Mouse (Mus musculus): ENCODE results near the gene Ikzf1. TPM values are rescaled to one million over a fixed set of nuclear protein-coding genes. Genes with fewer than 3 reads are reported as not detected.

Ikzf1 gene
- polyA plus RNA-seq, 1 experiment from 2014 or later = 2.6 TPM

DNA sequence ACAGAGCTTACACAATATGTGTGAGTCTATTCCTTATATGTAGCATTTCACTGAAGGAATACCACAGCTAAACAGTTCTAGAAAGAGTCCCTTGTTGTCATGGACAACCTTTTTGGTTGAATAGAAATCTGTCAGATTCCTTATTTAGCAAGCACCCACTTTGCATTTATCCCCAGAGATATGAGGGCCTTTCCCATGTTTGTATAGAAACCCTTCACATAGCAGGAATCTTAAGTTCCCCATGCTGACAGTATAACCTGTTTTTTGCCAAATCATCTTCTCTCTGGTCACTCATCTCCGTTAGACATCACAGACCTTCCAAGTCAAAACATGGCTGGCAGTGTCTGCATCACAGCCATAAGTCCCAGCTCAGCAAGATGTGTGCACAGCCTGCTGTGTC, 59.4 kb downstream of the Ikzf1 start:
- Histone ChIP-seq H3K9ac (no peak overlapping the region), H3K4me3 (replicated peaks; ENCODE audit: low read length) (no peak overlapping the region), H3K4me1 (replicated peaks; ENCODE audit: control insufficient read depth, insufficient read depth, low read length) (no peaks in the 10 kb centered on the region), H3K4me2 (replicated peaks) (no peak overlapping the region), H3K36me3 (replicated peaks; ENCODE audit: control insufficient read depth, insufficient read depth) (no peaks in the 10 kb centered on the region), H3K9me3 (ENCODE audit: control insufficient read depth, low read length) (no peaks in the 10 kb centered on the region), H3K27me3 (ENCODE audit: control insufficient read depth, insufficient read depth, low read length) (no peaks in the 10 kb centered on the region), H3K27ac (no peak overlapping the region)
- ATAC-seq (ENCODE audit: low FRiP score) (no peak), DNase-seq (ENCODE audit: low spot score) (no peak)
- WGBS = 39% methylated on average over 1 of the region's 1 CpGs

DNA sequence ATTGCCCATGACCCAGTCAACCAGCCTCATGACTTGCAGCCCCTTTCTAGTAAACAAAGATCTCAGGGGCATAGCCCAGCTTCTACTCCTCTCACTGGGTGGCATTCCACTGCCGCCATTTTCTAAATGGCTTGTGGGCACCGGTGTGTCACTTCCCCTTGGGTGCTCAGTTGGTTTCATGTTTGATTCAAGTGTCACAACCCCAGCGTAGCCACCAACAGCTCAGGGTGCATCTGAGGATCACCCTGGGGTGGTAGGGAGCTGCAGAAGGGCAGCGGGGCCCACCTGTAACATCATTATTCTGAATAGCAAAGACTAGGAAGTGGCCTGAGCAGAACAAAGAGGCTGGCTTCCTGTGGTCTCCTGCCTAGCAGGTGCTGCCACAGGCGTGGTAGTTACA, 66.3 kb downstream of the Ikzf1 start:
- Histone ChIP-seq H3K4me1 (replicated peaks; ENCODE audit: control insufficient read depth, insufficient read depth, low read length) (no peaks in the 10 kb centered on the region), H3K9ac (no peak overlapping the region), H3K27me3 (ENCODE audit: control insufficient read depth, insufficient read depth, low read length) (no peaks in the 10 kb centered on the region), H3K4me3 (replicated peaks; ENCODE audit: low read length) (no peak overlapping the region), H3K4me2 (replicated peaks) (no peak overlapping the region), H3K36me3 (replicated peaks; ENCODE audit: control insufficient read depth, insufficient read depth) (no peaks in the 10 kb centered on the region), H3K9me3 (ENCODE audit: control insufficient read depth, low read length) (no peaks in the 10 kb centered on the region), H3K27ac (no peak overlapping the region)
- ATAC-seq (ENCODE audit: low FRiP score) = no peak
- no peak for DNase-seq (ENCODE audit: low spot score)
- WGBS = 88% methylated on average over 5 of the region's 5 CpGs

DNA sequence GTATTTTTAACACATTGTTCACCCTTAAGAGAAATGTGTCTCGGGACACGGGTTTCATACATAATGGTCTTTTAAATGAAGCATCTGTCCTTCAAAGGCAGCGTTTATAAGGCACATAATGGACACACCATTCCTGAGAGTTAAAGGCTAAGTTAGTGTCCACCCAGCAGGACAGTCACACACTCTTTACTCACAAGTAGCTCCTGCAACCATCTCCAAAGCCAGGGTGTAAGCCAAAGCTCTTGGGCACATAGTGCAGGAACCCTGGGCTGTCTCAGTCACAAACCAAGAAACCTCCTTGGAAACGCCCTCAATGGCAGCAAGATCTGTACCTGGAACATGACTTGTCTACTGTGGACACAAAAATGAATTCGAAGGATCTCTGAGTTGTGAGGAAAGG, 68.1 kb downstream of the Ikzf1 start:
- Histone ChIP-seq H3K4me2 (replicated peaks) (no peak overlapping the region), H3K27me3 (ENCODE audit: control insufficient read depth, insufficient read depth, low read length) (no peaks in the 10 kb centered on the region), H3K4me3 (replicated peaks; ENCODE audit: low read length) (no peak overlapping the region), H3K9ac (no peak overlapping the region), H3K4me1 (replicated peaks; ENCODE audit: control insufficient read depth, insufficient read depth, low read length) (no peaks in the 10 kb centered on the region), H3K36me3 (replicated peaks; ENCODE audit: control insufficient read depth, insufficient read depth) (no peaks in the 10 kb centered on the region), H3K27ac (no peak overlapping the region), H3K9me3 (ENCODE audit: control insufficient read depth, low read length) (no peaks in the 10 kb centered on the region)
- ATAC-seq (ENCODE audit: low FRiP score) (no peak), DNase-seq (ENCODE audit: low spot score) (no peak)
- WGBS = 81% methylated on average over 5 of the region's 5 CpGs

DNA sequence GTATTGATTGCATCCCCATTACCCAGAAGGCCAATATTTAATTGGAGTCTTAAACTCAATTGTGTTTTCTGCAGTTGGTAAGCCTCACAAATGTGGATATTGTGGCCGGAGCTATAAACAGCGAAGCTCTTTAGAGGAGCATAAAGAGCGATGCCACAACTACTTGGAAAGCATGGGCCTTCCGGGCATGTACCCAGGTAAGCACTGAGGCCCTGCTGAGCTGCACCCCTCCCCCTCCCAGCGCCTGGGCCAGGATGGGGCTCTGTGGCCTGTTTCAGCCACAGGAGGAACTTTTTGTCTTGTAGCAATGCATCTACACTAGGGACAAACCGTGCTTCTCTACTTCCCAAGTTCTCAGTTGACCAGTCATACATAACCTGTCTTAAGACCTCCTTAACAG, 73.3 kb downstream of the Ikzf1 start:
- DNase-seq (ENCODE audit: low spot score) (no peak), ATAC-seq (ENCODE audit: low FRiP score) (no peak)
- WGBS = 76% methylated on average over 6 of the region's 6 CpGs
- no peak overlapping the region for H3K9ac ChIP-seq
- H3K27ac ChIP-seq = no peak overlapping the region
- H3K27me3 ChIP-seq (ENCODE audit: control insufficient read depth, insufficient read depth, low read length) = no peaks in the 10 kb centered on the region
- H3K4me3 ChIP-seq (replicated peaks; ENCODE audit: low read length) = no peak overlapping the region
- H3K9me3 ChIP-seq (ENCODE audit: control insufficient read depth, low read length) = no peaks in the 10 kb centered on the region
- H3K36me3 ChIP-seq (replicated peaks; ENCODE audit: control insufficient read depth, insufficient read depth) = no peaks in the 10 kb centered on the region
- no peaks in the 10 kb centered on the region for H3K4me1 ChIP-seq (replicated peaks; ENCODE audit: control insufficient read depth, insufficient read depth, low read length)
- H3K4me2 ChIP-seq (replicated peaks) = no peak overlapping the region

DNA sequence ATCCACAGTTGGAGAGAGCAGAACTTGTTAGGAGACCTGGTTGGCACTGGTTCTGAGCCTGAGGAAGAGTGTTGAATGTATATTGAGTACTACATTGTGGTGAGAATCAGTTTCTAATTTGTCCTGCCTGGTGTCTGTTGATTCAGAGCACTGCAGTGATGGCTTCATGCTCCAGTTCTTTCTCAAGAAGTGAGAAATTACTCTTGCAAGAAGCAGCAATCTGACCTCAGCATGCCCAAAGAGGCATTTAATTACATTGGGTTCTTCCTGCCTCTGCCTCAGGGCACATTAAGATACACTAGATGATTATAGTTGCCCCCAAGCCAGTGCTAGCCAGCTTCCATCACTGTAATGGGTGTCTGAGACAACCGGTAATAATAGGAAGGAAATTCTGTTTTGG, 74.1 kb downstream of the Ikzf1 start:
- 95% methylated on average over 1 of the region's 1 CpGs for WGBS
- Histone ChIP-seq H3K9ac (no peak overlapping the region), H3K27me3 (ENCODE audit: control insufficient read depth, insufficient read depth, low read length) (no peaks in the 10 kb centered on the region), H3K27ac (no peak overlapping the region), H3K4me3 (replicated peaks; ENCODE audit: low read length) (no peak overlapping the region), H3K4me1 (replicated peaks; ENCODE audit: control insufficient read depth, insufficient read depth, low read length) (no peaks in the 10 kb centered on the region), H3K4me2 (replicated peaks) (no peak overlapping the region), H3K36me3 (replicated peaks; ENCODE audit: control insufficient read depth, insufficient read depth) (no peaks in the 10 kb centered on the region), H3K9me3 (ENCODE audit: control insufficient read depth, low read length) (no peaks in the 10 kb centered on the region)
- DNase-seq (ENCODE audit: low spot score) = no peak
- ATAC-seq (ENCODE audit: low FRiP score) = no peak

DNA sequence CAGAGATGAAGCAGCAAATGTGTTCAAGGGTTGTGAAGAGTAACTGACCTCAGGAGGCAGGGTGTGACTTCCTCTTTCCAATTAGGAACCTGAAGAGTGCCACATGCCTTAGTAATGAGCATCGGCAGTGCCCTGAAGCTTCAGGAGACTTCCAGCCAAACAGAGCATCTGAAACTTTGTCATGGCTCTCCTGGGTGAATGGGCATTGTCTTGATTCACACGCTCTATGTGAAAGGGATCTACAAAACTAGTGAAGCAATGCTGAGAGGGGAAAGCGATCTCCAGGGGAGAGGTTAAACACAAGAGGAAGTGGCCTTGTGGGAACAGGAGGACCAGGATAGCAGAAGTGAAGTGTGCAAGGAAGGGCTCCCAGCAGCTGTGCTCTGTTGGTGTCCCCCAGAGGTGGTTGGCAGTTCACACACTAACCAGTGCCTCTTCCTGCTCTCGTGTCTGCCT, 78.4 kb downstream of the Ikzf1 start:
- H3K9ac ChIP-seq = no peak overlapping the region
- H3K4me2 ChIP-seq (replicated peaks) = no peak overlapping the region
- DNase-seq (ENCODE audit: low spot score) = no peak
- no peak for ATAC-seq (ENCODE audit: low FRiP score)
- H3K9me3 ChIP-seq (ENCODE audit: control insufficient read depth, low read length) = no peaks in the 10 kb centered on the region
- 71% methylated on average over 4 of the region's 4 CpGs for WGBS
- no peaks in the 10 kb centered on the region for H3K27me3 ChIP-seq (ENCODE audit: control insufficient read depth, insufficient read depth, low read length)
- no peak overlapping the region for H3K27ac ChIP-seq
- no peaks in the 10 kb centered on the region for H3K4me1 ChIP-seq (replicated peaks; ENCODE audit: control insufficient read depth, insufficient read depth, low read length)
- no peak overlapping the region for H3K4me3 ChIP-seq (replicated peaks; ENCODE audit: low read length)
- no peaks in the 10 kb centered on the region for H3K36me3 ChIP-seq (replicated peaks; ENCODE audit: control insufficient read depth, insufficient read depth)

DNA sequence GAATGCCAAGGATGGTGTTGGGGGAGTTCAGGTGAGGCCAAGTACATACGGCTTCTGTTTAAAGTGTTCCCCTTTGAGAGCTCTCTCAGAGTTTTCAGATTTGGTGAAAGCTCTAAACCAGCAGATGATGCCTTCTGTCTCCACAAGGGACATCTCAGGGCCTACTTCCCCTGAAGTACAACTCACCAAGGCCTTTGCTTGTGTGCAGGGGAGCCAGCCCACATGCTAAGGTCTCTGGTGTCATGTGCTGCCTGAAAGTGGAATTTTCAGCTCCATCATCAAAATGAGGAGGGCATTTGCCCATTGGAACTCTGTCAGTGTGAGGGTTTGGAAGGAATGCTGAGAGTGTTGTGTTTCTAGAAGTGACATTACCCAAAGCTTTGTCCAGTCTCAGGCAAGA, 80.6 kb downstream of the Ikzf1 start:
- Histone ChIP-seq H3K9me3 (ENCODE audit: control insufficient read depth, low read length) (no peaks in the 10 kb centered on the region), H3K9ac (no peak overlapping the region), H3K4me2 (replicated peaks) (no peak overlapping the region), H3K4me3 (replicated peaks; ENCODE audit: low read length) (no peak overlapping the region), H3K27ac (no peak overlapping the region), H3K4me1 (replicated peaks; ENCODE audit: control insufficient read depth, insufficient read depth, low read length) (no peaks in the 10 kb centered on the region), H3K36me3 (replicated peaks; ENCODE audit: control insufficient read depth, insufficient read depth) (no peaks in the 10 kb centered on the region), H3K27me3 (ENCODE audit: control insufficient read depth, insufficient read depth, low read length) (no peaks in the 10 kb centered on the region)
- ATAC-seq (ENCODE audit: low FRiP score) = no peak
- DNase-seq (ENCODE audit: low spot score) = no peak
- WGBS = 89% methylated on average over 1 of the region's 1 CpGs

DNA sequence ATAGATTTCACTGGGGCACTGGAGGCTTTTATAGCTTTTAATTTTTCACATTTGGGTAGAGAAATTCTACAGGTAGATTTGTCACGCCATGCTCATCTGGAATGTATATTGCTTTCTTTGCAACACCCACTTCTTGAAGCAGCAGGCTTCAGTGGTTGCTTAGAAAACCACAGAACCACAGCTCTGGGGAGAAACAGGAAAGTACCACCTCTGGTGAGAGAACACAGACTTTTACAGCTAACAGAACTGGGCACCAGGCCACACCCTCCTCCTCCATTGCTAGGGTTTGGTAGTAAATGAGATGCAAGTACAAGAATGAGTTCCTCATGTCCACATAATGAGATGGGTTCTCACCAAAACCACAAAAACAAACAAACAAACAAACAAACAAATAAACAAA, 81.3 kb downstream of the Ikzf1 start:
- Histone ChIP-seq H3K9me3 (ENCODE audit: control insufficient read depth, low read length) (no peaks in the 10 kb centered on the region), H3K9ac (no peak overlapping the region), H3K4me3 (replicated peaks; ENCODE audit: low read length) (no peak overlapping the region), H3K27ac (no peak overlapping the region), H3K27me3 (ENCODE audit: control insufficient read depth, insufficient read depth, low read length) (no peaks in the 10 kb centered on the region), H3K4me2 (replicated peaks) (no peak overlapping the region), H3K4me1 (replicated peaks; ENCODE audit: control insufficient read depth, insufficient read depth, low read length) (no peaks in the 10 kb centered on the region), H3K36me3 (replicated peaks; ENCODE audit: control insufficient read depth, insufficient read depth) (no peaks in the 10 kb centered on the region)
- ATAC-seq (ENCODE audit: low FRiP score) (no peak), DNase-seq (ENCODE audit: low spot score) (no peak)
- 90% methylated on average over 1 of the region's 1 CpGs for WGBS

DNA sequence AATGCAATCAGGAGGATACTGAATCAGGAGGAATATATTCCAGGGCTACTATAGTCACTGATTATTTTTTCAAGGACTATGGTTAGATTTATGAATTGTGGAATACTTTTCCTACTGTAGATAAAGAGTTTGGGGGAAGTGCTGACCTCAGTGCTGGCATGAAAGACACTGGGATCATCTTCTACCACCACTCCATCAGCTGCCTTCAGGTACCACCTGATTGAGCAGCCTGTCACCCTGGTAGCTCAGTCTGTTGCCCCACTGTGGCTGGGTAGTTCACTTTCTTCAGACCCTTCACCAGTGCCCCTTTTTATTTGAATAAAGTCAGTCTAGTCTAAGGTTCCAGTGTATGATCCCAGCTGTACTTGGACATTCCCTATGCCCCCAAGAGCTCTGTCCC, 81.9 kb downstream of the Ikzf1 start:
- Histone ChIP-seq H3K4me3 (replicated peaks; ENCODE audit: low read length) (no peak overlapping the region), H3K9ac (no peak overlapping the region), H3K27me3 (ENCODE audit: control insufficient read depth, insufficient read depth, low read length) (no peaks in the 10 kb centered on the region), H3K4me1 (replicated peaks; ENCODE audit: control insufficient read depth, insufficient read depth, low read length) (no peaks in the 10 kb centered on the region), H3K27ac (no peak overlapping the region), H3K4me2 (replicated peaks) (no peak overlapping the region), H3K9me3 (ENCODE audit: control insufficient read depth, low read length) (no peaks in the 10 kb centered on the region), H3K36me3 (replicated peaks; ENCODE audit: control insufficient read depth, insufficient read depth) (no peaks in the 10 kb centered on the region)
- ATAC-seq (ENCODE audit: low FRiP score) = no peak
- no peak for DNase-seq (ENCODE audit: low spot score)

DNA sequence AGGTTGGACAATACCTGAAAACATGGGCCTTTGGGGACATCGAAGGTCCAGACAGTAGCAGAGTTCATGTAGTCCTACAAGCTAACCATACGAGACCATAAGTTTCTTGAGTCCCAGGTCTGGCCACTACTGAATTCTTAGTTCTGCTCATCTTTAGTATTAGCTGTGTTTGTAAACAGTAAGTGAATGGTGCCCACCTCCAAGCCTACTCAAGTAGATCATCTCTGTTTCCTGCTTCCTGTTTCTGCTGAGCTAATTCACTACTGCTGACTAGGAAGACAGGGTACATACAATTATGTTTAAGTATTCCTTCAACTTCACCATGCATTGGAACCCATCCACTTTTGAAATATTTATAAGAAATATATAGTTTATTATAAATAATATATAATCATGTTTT, 83.3 kb downstream of the Ikzf1 start:
- Histone ChIP-seq H3K4me3 (replicated peaks; ENCODE audit: low read length) (no peak overlapping the region), H3K4me1 (replicated peaks; ENCODE audit: control insufficient read depth, insufficient read depth, low read length) (no peaks in the 10 kb centered on the region), H3K27me3 (ENCODE audit: control insufficient read depth, insufficient read depth, low read length) (no peaks in the 10 kb centered on the region), H3K36me3 (replicated peaks; ENCODE audit: control insufficient read depth, insufficient read depth) (no peaks in the 10 kb centered on the region), H3K9ac (no peak overlapping the region), H3K9me3 (ENCODE audit: control insufficient read depth, low read length) (no peaks in the 10 kb centered on the region), H3K4me2 (replicated peaks) (no peak overlapping the region), H3K27ac (no peak overlapping the region)
- WGBS = 92% methylated on average over 2 of the region's 2 CpGs
- no peak for ATAC-seq (ENCODE audit: low FRiP score)
- no peak for DNase-seq (ENCODE audit: low spot score)
